Mouse (Mus musculus) layer of hippocampus, adult 2 months (tissue): ENCODE measurements at regions not wholly inside any gene's neighbourhood (a gene's known extent, or its start where the extent isn't known, plus 50 kb on each side); places are given as distances from the start of the nearest gene placed in this dataset.
"Not testable (repeated sequence)": the region's sequence is repeated elsewhere in the genome, so short reads cannot be mapped to it uniquely, and the experiment has no call there.

Experiments used
- DNase-seq, 2 experiments: peaks; one replicate each; pipeline ENCODE4 v3.0.0; 2022; ENCODE audit warnings: low spot score in 2 of 2
- H3K27ac ChIP-seq: fragments of 200-600 bp; 2 replicates; pipeline ENCODE4 v1.8.1; 2022
- H3K4me3 ChIP-seq: fragments of 200-600 bp; 2 replicates; pipeline ENCODE4 v1.8.1; 2022; ENCODE audit warnings: mild to moderate bottlenecking
- CTCF ChIP-seq: fragments of 200-600 bp; conservative IDR thresholded peaks from 2 replicates; pipeline ENCODE4 v1.8.1; 2022; ENCODE audit warnings: antibody characterized with exemption, mild to moderate bottlenecking, moderate library complexity

DNA sequence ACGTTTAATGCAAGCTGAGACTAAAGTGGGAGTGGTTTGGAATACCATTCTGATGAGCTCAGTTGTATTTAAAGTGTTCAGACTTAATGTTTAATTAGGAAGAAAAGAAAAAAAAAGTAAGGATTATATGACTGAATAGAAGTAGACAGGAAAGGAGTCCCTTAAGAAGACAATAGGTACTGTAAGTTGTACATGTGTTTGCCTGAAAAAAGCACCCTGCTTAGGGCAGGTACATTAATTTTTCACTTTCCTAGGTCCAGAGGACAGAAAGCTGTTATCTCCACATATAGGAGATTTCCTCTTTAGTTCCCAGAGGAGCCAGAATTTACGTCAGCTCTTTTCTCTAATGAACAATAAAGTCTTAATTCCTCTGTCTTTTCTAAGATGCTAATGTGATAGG is 58.5 kb downstream of the Olfr987 start:
- DNase-seq = no peak
- no peak for TF ChIP-seq CTCF
- Histone ChIP-seq H3K27ac (no peak overlapping the region), H3K4me3 (no peak overlapping the region)

DNA sequence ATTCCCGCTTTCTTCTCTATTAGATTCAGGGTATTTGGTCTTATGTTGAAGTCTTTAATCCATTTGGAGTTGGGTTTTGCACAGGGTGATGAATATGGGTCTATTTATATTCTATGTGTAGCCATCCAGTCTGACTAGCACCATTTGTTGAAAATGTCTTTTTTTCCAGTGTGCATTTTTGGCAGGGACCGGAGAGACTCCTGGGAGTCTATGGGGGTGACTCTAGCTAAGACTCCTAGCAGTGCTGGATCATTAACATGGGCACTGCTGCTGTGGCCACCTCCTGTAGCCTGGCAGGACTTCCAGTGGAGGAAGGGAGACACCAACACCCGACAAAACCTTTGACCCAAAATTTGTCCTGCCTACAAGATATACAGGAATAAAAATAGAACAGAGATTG is 61.0 kb downstream of the Olfr987 start:
- 0 out of 2 replicates have a peak overlapping the region, but pooled peaks have one; percentile 8 for H3K27ac ChIP-seq
- H3K4me3 ChIP-seq = no peak overlapping the region
- no peak for TF ChIP-seq CTCF
- DNase-seq = peak in 1 of 2 experiments; percentile 28

DNA sequence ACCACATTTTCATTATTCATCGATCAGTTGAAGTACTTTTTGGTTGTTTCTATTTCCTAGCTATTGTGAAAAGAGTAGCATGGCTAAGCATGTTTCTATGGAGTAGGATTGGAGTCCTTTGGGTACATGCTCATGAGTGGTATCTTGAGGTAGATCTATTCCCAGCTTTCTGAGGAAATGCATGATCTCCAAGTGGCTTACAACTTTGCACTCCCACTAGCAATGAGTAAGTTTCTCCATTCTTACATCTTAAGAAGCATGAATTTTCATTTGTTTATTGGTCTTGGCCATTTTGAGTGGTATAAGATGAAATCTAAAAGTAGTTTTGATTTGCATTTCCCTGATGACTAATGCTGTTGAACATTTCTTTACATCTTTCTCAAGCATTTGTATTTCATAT is 61.7 kb downstream of the Olfr987 start:
- TF ChIP-seq CTCF = no peak
- Histone ChIP-seq H3K4me3 (no peak overlapping the region), H3K27ac (0 out of 2 replicates have a peak overlapping the region, but pooled peaks have one; percentile 8)
- no peak for DNase-seq

DNA sequence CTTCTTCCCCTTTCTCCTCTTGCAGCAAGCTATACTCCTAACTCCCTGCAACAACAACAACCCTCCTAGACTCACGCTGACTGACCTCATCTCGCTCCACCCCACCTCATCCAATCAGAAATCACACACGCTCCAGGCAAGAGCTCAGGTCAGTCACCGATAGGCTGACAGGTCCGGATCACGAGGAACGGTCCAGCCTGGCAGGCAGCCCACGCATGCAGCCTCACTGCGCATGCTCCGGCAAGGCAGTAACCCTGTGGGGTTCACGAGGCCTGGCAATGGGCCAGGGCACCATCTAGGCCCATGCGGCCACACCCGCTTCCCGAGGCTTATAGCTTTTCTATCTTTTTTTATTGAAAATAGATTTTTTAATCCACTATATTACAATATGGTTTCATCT is 69.8 kb upstream of the Lrrc55 start:
- not testable (repeated sequence) for DNase-seq, H3K27ac ChIP-seq, H3K4me3 ChIP-seq

- no peak for TF ChIP-seq CTCF
- DNase-seq = no peak
- Histone ChIP-seq H3K27ac (no peak overlapping the region), H3K4me3 (no peak overlapping the region)
Measured at GRCm38 (mm10) chr2:85265667-85266066, 68.7 kb upstream of the Lrrc55 start.

- Histone ChIP-seq H3K4me3 (no peak overlapping the region), H3K27ac (no peak overlapping the region)
- no peak for DNase-seq
- no peak for TF ChIP-seq CTCF
Measured at GRCm38 (mm10) chr2:85265037-85265524, 68.1 kb upstream of the Lrrc55 start.

- no peak for TF ChIP-seq CTCF
- no peak overlapping the region for H3K27ac ChIP-seq
- DNase-seq = no peak
Measured at GRCm38 (mm10) chr2:85257356-85257755, 60.4 kb upstream of the Lrrc55 start.

GRCm38 (mm10) chr2:85255610-85256009 is 58.6 kb upstream of the Lrrc55 start:
- no peak overlapping the region for H3K4me3 ChIP-seq
- DNase-seq = no peak
- no peak overlapping the region for H3K27ac ChIP-seq
- TF ChIP-seq CTCF = no peak

More at GRCm38 (mm10) chr2:85257356-85257755, 60.4 kb upstream of the Lrrc55 start:
- H3K4me3 ChIP-seq = no peak overlapping the region

- peak overlapping the region; percentile 4; the same call in 1 of the 2 replicates for H3K27ac ChIP-seq
- no peak for TF ChIP-seq CTCF
- no peak overlapping the region for H3K4me3 ChIP-seq
- no peak for DNase-seq
Measured at GRCm38 (mm10) chr2:85252343-85253285, 55.6 kb upstream of the Lrrc55 start.

- no peak for TF ChIP-seq CTCF
- H3K27ac ChIP-seq = no peak overlapping the region
- H3K4me3 ChIP-seq = no peak overlapping the region
- DNase-seq = no peak
Measured at GRCm38 (mm10) chr2:85250026-85250560, 53.1 kb upstream of the Lrrc55 start.
